Mouse (Mus musculus): ENCODE data around the gene Grin2d.

GRCm38 (mm10) chr7:45892651-45893050 is 14.5 kb upstream of the Grin2d start:
- TF ChIP-seq CTCF (IDR thresholded peaks at IDR 0.05; ENCODE audit: borderline replicate concordance, control insufficient read depth, extremely low read depth, insufficient read depth, low read length, poor library complexity) (no peak), POLR2A (IDR thresholded peaks at IDR 0.05; ENCODE audit: control insufficient read depth, extremely low read depth, insufficient read depth, low read length, poor library complexity) (no peak)
